Mouse (Mus musculus) ES-Bruce4 (cell line): ENCODE data around the gene Rps6kb1.

Source experiments
- CTCF ChIP-seq: IDR thresholded peaks from one replicate; pipeline ENCODE4 v1.8.1; 2011; ENCODE audit warnings: low read depth, low read length
- EP300 ChIP-seq: IDR thresholded peaks from 2 replicates; pipeline ENCODE4 v1.6.1; 2011; ENCODE audit warnings: low read depth, low read length; ENCODE audit not compliant: insufficient read depth

- TF ChIP-seq EP300 (no peak), CTCF (no peak)
Measured at GRCm38 (mm10) chr11:86586177-86586867, 41.7 kb upstream of the Rps6kb1 start.
